Mouse (Mus musculus): ENCODE measurements around the gene Cacnb4.

GRCm38 (mm10) chr2:52449818-52450217, 226.8 kb downstream of the Cacnb4 start:
- no peak for TF ChIP-seq CTCF (IDR thresholded peaks at IDR 0.05)
- no peak for TF ChIP-seq EP300 (IDR thresholded peaks at IDR 0.05)

Measured in lung, postnatal 0 days (tissue).